Mouse (Mus musculus) liver, adult (tissue): ENCODE results near the gene Naa38.

Source experiments
- GATA4 ChIP-seq: IDR thresholded peaks from 2 replicates; pipeline ENCODE4 v1.6.1; 2014; ENCODE audit warnings: mild to moderate bottlenecking, low read length; ENCODE audit not compliant: insufficient replicate concordance

Gene Naa38

GRCm38 (mm10) chr11:69406282-69406681, 11.0 kb downstream of the Naa38 start:
- no peak for TF ChIP-seq GATA4

GRCm38 (mm10) chr11:69406867-69407723, 11.8 kb downstream of the Naa38 start:
- no peak for TF ChIP-seq GATA4

- TF ChIP-seq GATA4, result no peak
Measured at GRCm38 (mm10) chr11:69407724-69408004, 12.4 kb downstream of the Naa38 start.

- TF ChIP-seq GATA4, result no peak
Measured at GRCm38 (mm10) chr11:69408541-69409377, 13.5 kb downstream of the Naa38 start.

- no peak for TF ChIP-seq GATA4
Measured at GRCm38 (mm10) chr11:69409378-69410044, 14.2 kb downstream of the Naa38 start.

DNA sequence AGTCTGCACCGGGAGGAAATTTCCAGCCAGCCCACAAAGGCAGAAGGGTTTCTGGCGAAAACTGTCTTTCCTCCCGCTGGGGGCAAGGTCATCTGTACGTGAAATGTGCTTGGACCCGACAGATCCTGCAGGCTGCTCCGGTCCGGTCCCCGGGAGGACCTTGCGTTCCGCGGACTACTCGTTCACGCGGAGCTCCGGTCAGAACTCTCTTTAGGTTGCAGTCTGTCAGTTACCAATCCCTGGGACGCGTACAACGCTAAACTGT, 14.7 kb downstream of the Naa38 start:
- no peak for TF ChIP-seq GATA4

DNA sequence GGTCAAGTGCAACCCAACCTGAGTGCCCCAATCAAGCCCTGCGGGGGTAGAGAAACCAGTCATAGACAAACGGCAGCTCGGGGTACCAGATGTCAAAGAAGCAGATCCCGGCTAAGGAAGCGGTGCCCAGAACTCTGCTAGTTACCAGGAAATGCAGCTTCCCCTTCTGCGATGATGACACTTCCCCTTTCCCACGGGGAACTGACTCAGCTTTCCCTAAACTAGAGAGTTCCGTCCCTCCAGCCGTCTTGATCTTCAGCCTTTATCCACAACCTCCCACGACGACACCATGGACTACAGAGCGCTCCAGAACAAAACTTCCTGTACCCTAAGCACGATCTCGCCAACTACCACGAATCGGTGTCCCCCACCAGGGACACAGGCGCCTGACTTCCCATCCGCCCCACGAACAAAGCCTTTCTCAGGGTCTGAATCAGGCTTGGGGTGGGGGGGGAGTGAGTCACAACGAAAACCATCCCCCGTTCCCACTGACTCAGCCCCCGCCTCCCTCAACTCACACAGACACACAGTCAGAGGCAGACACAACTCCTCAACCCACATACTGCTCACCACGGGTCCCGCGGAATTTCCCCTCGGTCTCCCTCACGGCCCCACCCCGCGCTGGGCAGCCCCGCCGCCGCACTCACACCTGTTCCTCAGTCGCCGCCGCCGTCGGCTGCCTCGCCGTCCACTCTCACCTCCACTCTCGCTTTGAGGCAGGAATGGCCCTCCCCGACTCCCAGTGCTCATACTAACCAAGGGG, 15.2 kb downstream of the Naa38 start:
- TF ChIP-seq GATA4, result 0 out of 2 replicates have a peak, but pooled peaks have one; percentile 14

GRCm38 (mm10) chr11:69411073-69411535, 15.8 kb downstream of the Naa38 start:
- TF ChIP-seq GATA4, result no peak

GRCm38 (mm10) chr11:69411538-69412203, 16.4 kb downstream of the Naa38 start:
- TF ChIP-seq GATA4, result no peak

GRCm38 (mm10) chr11:69412548-69412947, 17.3 kb downstream of the Naa38 start:
- TF ChIP-seq GATA4, result no peak

DNA sequence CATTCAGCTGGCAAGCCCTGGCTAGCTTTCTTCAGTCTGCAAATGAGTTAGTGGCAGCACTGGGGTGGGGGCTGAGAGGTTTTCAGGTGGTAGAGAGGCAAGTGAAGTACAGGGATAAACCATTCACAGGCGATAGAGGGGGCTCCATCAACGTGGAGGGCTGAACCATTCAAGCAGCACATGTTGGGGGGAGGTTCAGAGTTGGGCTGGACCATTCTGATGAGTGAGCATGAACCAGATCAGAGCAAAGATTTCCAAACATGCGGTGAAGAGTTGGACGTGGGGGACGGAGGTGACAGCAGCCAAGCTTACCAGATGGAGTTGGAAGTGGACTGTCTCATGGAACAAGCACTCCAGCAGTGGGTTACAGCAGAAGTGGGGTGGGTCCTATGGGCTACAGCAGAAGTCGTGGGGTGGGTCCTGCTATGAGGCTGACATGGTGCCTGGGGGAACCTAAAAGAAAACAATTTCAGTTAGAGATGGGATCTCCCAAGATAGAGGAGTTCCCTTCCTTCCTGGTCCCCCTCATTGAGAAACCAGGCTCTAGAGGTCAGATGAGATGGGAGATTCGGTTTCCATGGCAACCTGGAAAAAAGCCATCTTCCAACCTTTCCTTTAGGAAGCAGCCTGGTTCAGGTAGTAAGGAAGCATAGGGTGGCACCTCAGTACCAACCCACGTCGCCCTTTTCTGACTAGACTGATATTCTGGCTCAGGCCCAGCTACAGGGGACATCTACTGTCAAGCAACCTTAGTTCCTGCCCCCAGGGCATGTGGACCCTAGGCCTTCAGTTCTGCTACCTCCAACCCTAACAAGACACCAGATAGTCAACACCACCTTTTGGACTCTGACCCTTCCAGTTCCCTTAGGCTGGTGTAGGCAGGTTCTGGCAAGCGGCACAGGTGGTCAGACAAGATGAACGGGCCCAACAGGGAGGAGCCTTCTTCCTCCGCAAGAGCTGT, 18.2 kb downstream of the Naa38 start, which contains the start of gene Kdm6b:
TSS of gene Kdm6b (minus strand) at position 455 of the 961 bp plus-strand sequence.
- no peak for TF ChIP-seq GATA4

GRCm38 (mm10) chr11:69414421-69415326, 19.4 kb downstream of the Naa38 start:
- no peak for TF ChIP-seq GATA4
